Mouse (Mus musculus): ENCODE results near the gene Zfp683. TPM values are rescaled to one million over a fixed set of nuclear protein-coding genes. Genes with fewer than 3 reads are reported as not detected.

Gene Zfp683
- polyA plus RNA-seq, 1 experiment from 2014 or later, result not detected

GRCm38 (mm10) chr4:134101979-134102741 lies 48.5 kb downstream of the Zfp683 start, which contains the start of gene Ubxn11:
TSS of gene Ubxn11 (plus strand) at chr4:134102570.
- no peaks in the 10 kb centered on the region for H3K9me3 ChIP-seq (ENCODE audit: control insufficient read depth, low read depth, low read length)

GRCm38 (mm10) chr4:134102742-134103119 lies 49.1 kb downstream of the Zfp683 start:
- no peak for ATAC-seq (ENCODE audit: insufficient number of reproducible peaks, insufficient read depth, low FRiP score, low read depth)
- H3K27me3 ChIP-seq (ENCODE audit: control insufficient read depth, insufficient read depth, low read length), result no peaks in the 10 kb centered on the region

More at GRCm38 (mm10) chr4:134101979-134102741, 48.5 kb downstream of the Zfp683 start, which contains the start of gene Ubxn11:
- peak; percentile 96 for ATAC-seq (ENCODE audit: insufficient number of reproducible peaks, insufficient read depth, low FRiP score, low read depth)
- Histone ChIP-seq H3K4me2 (replicated peaks; ENCODE audit: low read depth, low read length) (peak within 1 kb of the TSS; percentile 68), H3K27ac (ENCODE audit: low read length) (0 out of 2 replicates have a peak within 1 kb of the TSS, but pooled peaks have one; percentile 10), H3K9ac (replicated peaks; ENCODE audit: low read depth, low read length) (peak within 1 kb of the TSS; percentile 38), H3K27me3 (ENCODE audit: control insufficient read depth, insufficient read depth, low read length) (no peaks in the 10 kb centered on the region), H3K4me1 (ENCODE audit: control insufficient read depth, insufficient read depth, low read length) (0 out of 2 replicates have a peak, but pooled peaks cover 3% of the 10 kb centered on the region), H3K4me3 (ENCODE audit: low read depth, low read length) (peak within 1 kb of the TSS; percentile 81), H3K36me3 (ENCODE audit: control insufficient read depth, insufficient read depth, low read length) (no peaks in the 10 kb centered on the region)
- 18% methylated on average over 34 of the region's 34 CpGs for WGBS

GRCm38 (mm10) chr4:134106105-134106504 lies 52.5 kb downstream of the Zfp683 start:
- WGBS, result 69% methylated on average over 7 of the region's 7 CpGs
- H3K4me1 ChIP-seq (ENCODE audit: control insufficient read depth, insufficient read depth, low read length), result 0 out of 2 replicates have a peak, but pooled peaks cover 3% of the 10 kb centered on the region
- H3K27ac ChIP-seq (ENCODE audit: low read length), result no peak overlapping the region
- no peaks in the 10 kb centered on the region for H3K27me3 ChIP-seq (ENCODE audit: control insufficient read depth, insufficient read depth, low read length)
- H3K4me3 ChIP-seq (ENCODE audit: low read depth, low read length), result no peak overlapping the region
- H3K4me2 ChIP-seq (replicated peaks; ENCODE audit: low read depth, low read length), result no peak overlapping the region
- no peaks in the 10 kb centered on the region for H3K36me3 ChIP-seq (ENCODE audit: control insufficient read depth, insufficient read depth, low read length)
- ATAC-seq (ENCODE audit: insufficient number of reproducible peaks, insufficient read depth, low FRiP score, low read depth), result no peak
- no peaks in the 10 kb centered on the region for H3K9me3 ChIP-seq (ENCODE audit: control insufficient read depth, low read depth, low read length)
- no peak overlapping the region for H3K9ac ChIP-seq (replicated peaks; ENCODE audit: low read depth, low read length)

More at GRCm38 (mm10) chr4:134102742-134103119, 49.1 kb downstream of the Zfp683 start:
- Histone ChIP-seq H3K9me3 (ENCODE audit: control insufficient read depth, low read depth, low read length) (no peaks in the 10 kb centered on the region), H3K4me3 (ENCODE audit: low read depth, low read length) (peak overlapping the region; percentile 81), H3K4me2 (replicated peaks; ENCODE audit: low read depth, low read length) (peak overlapping the region; percentile 68), H3K27ac (ENCODE audit: low read length) (0 out of 2 replicates have a peak overlapping the region, but pooled peaks have one; percentile 10), H3K9ac (replicated peaks; ENCODE audit: low read depth, low read length) (peak overlapping the region; percentile 38), H3K36me3 (ENCODE audit: control insufficient read depth, insufficient read depth, low read length) (no peaks in the 10 kb centered on the region), H3K4me1 (ENCODE audit: control insufficient read depth, insufficient read depth, low read length) (0 out of 2 replicates have a peak, but pooled peaks cover 3% of the 10 kb centered on the region)
- WGBS, result 5% methylated on average over 21 of the region's 21 CpGs

- 0 out of 2 replicates have a peak, but pooled peaks cover 3% of the 10 kb centered on the region for H3K4me1 ChIP-seq (ENCODE audit: control insufficient read depth, insufficient read depth, low read length)
- no peaks in the 10 kb centered on the region for H3K9me3 ChIP-seq (ENCODE audit: control insufficient read depth, low read depth, low read length)
- WGBS, result 86% methylated on average over 7 of the region's 7 CpGs
- no peak overlapping the region for H3K9ac ChIP-seq (replicated peaks; ENCODE audit: low read depth, low read length)
- no peak for ATAC-seq (ENCODE audit: insufficient number of reproducible peaks, insufficient read depth, low FRiP score, low read depth)
- H3K27ac ChIP-seq (ENCODE audit: low read length), result no peak overlapping the region
- H3K36me3 ChIP-seq (ENCODE audit: control insufficient read depth, insufficient read depth, low read length), result no peaks in the 10 kb centered on the region
- no peak overlapping the region for H3K4me2 ChIP-seq (replicated peaks; ENCODE audit: low read depth, low read length)
- no peaks in the 10 kb centered on the region for H3K27me3 ChIP-seq (ENCODE audit: control insufficient read depth, insufficient read depth, low read length)
- H3K4me3 ChIP-seq (ENCODE audit: low read depth, low read length), result no peak overlapping the region
These were observed 54.1 kb downstream of the Zfp683 start for GRCm38 (mm10) chr4:134107730-134108129.

GRCm38 (mm10) chr4:134108196-134108595 lies 54.6 kb downstream of the Zfp683 start:
- WGBS, result 29% methylated on average over 5 of the region's 5 CpGs
- Histone ChIP-seq H3K4me1 (ENCODE audit: control insufficient read depth, insufficient read depth, low read length) (no peaks in the 10 kb centered on the region; the same call in 1 of the 2 replicates), H3K9me3 (ENCODE audit: control insufficient read depth, low read depth, low read length) (no peaks in the 10 kb centered on the region), H3K4me3 (ENCODE audit: low read depth, low read length) (no peak overlapping the region), H3K36me3 (ENCODE audit: control insufficient read depth, insufficient read depth, low read length) (no peaks in the 10 kb centered on the region), H3K27me3 (ENCODE audit: control insufficient read depth, insufficient read depth, low read length) (no peaks in the 10 kb centered on the region), H3K9ac (replicated peaks; ENCODE audit: low read depth, low read length) (no peak overlapping the region), H3K27ac (ENCODE audit: low read length) (no peak overlapping the region), H3K4me2 (replicated peaks; ENCODE audit: low read depth, low read length) (no peak overlapping the region)
- ATAC-seq (ENCODE audit: insufficient number of reproducible peaks, insufficient read depth, low FRiP score, low read depth), result no peak

Other genes starting within 250 kb of the Zfp683 start
- 58.8 and 60.1 TPM in 2 replicates for gene Rps6ka1, start 166.0 kb upstream of the Zfp683 start, polyA plus RNA-seq (2014; fragmentation: Nextera tagmentation; extraction: Ambion mirVana)
- 2,604 and 2,626 TPM in 2 replicates for gene Hmgn2, start 85.2 kb upstream of the Zfp683 start, polyA plus RNA-seq (2014; fragmentation: Nextera tagmentation; extraction: Ambion mirVana)
- 42.6 and 50.4 TPM in 2 replicates for gene Dhdds, start 52.9 kb upstream of the Zfp683 start, polyA plus RNA-seq (2014; fragmentation: Nextera tagmentation; extraction: Ambion mirVana)
- 0.07 TPM in 2 replicates for gene Lin28a, start 35.0 kb upstream of the Zfp683 start, polyA plus RNA-seq (2014; fragmentation: Nextera tagmentation; extraction: Ambion mirVana)
- 4.8 and 7.3 TPM in 2 replicates for gene Crybg2, start 7.0 kb downstream of the Zfp683 start, polyA plus RNA-seq (2014; fragmentation: Nextera tagmentation; extraction: Ambion mirVana)
- gene Cd52, start 41.2 kb downstream of the Zfp683 start, polyA plus RNA-seq (2014; fragmentation: Nextera tagmentation; extraction: Ambion mirVana), result 16.3 and 16.4 TPM in 2 replicates
- 7.0 and 8.3 TPM in 2 replicates for gene Ubxn11, start 48.7 kb downstream of the Zfp683 start, polyA plus RNA-seq (2014; fragmentation: Nextera tagmentation; extraction: Ambion mirVana)
- gene Sh3bgrl3, start 75.0 kb downstream of the Zfp683 start, polyA plus RNA-seq (2014; fragmentation: Nextera tagmentation; extraction: Ambion mirVana), result 403 and 435 TPM in 2 replicates
- 43.2 and 55.9 TPM in 2 replicates for gene Cep85, start 133.3 kb downstream of the Zfp683 start, polyA plus RNA-seq (2014; fragmentation: Nextera tagmentation; extraction: Ambion mirVana)
- gene Gm7534, start 149.2 kb downstream of the Zfp683 start, polyA plus RNA-seq (2014; fragmentation: Nextera tagmentation; extraction: Ambion mirVana), result not detected in 2 replicates
- 0.32 TPM in 1 of 2 replicates, not detected in the other for gene Catsper4, start 173.5 kb downstream of the Zfp683 start, polyA plus RNA-seq (2014; fragmentation: Nextera tagmentation; extraction: Ambion mirVana)
- 5.7 and 6.3 TPM in 2 replicates for gene Cnksr1, start 184.6 kb downstream of the Zfp683 start, polyA plus RNA-seq (2014; fragmentation: Nextera tagmentation; extraction: Ambion mirVana)
- 0.36 and 0.41 TPM in 2 replicates for gene E130218I03Rik, start 189.8 kb downstream of the Zfp683 start, polyA plus RNA-seq (2014; fragmentation: Nextera tagmentation; extraction: Ambion mirVana)
- 14.8 and 16.5 TPM in 2 replicates for gene Zfp593, start 191.8 kb downstream of the Zfp683 start, polyA plus RNA-seq (2014; fragmentation: Nextera tagmentation; extraction: Ambion mirVana)
- not detected in 2 replicates for gene Gm30191, start 193.1 kb downstream of the Zfp683 start, polyA plus RNA-seq (2014; fragmentation: Nextera tagmentation; extraction: Ambion mirVana)
- 4.1 and 4.5 TPM in 2 replicates for gene Grrp1, start 200.3 kb downstream of the Zfp683 start, polyA plus RNA-seq (2014; fragmentation: Nextera tagmentation; extraction: Ambion mirVana)
- gene Pdik1l, start 234.1 kb downstream of the Zfp683 start, polyA plus RNA-seq (2014; fragmentation: Nextera tagmentation; extraction: Ambion mirVana), result 19.0 and 19.6 TPM in 2 replicates

Data from stomach, embryonic 14.5 days (tissue).